Mouse (Mus musculus) midbrain, embryonic 10.5 days (tissue): Measurements from ENCODE around the gene Cadps. TPM values are rescaled to one million over a fixed set of nuclear protein-coding genes. Genes with fewer than 3 reads are reported as not detected.
A peak's percentile ranks its signal among the peaks of the same experiment; 100 is the strongest.

Source experiments
- DNase-seq: peaks from one replicate; pipeline ENCODE4 v3.0.0-alpha.2; 2017; ENCODE audit warnings: low spot score
- H3K27ac ChIP-seq: fragments of 300-500 bp; sonication (generic); replicated peaks from 2 replicates; pipeline ENCODE4 v1.5.1; 2016; ENCODE audit warnings: mild to moderate bottlenecking
- H3K27me3 ChIP-seq: fragments of 300-500 bp; sonication (generic); 2 replicates; pipeline ENCODE4 v1.6.1; 2016; ENCODE audit warnings: low read depth, mild to moderate bottlenecking; ENCODE audit not compliant: poor library complexity, severe bottlenecking
- H3K36me3 ChIP-seq: fragments of 300-500 bp; sonication (generic); 2 replicates; pipeline ENCODE4 v1.6.1; 2016; ENCODE audit warnings: mild to moderate bottlenecking, moderate library complexity
- H3K4me1 ChIP-seq: fragments of 300-500 bp; sonication (generic); 2 replicates; pipeline ENCODE4 v1.6.1; 2016
- H3K4me3 ChIP-seq: fragments of 300-500 bp; sonication (generic); 2 replicates; pipeline ENCODE4 v1.5.1; 2016; ENCODE audit warnings: mild to moderate bottlenecking, moderate library complexity
- H3K9me3 ChIP-seq: fragments of 300-500 bp; sonication (generic); replicated peaks from 2 replicates; pipeline ENCODE4 v1.6.1; 2016; ENCODE audit warnings: mild to moderate bottlenecking
- WGBS: fragments of 180-500 bp; shearing (Covaris S2); methylation state at CpG from one replicate; pipeline ENCODE4 v1.1.7; 2016; 5-methylcytosine and 5-hydroxymethylcytosine counted together
- polyA plus RNA-seq: library from polyadenylated mRNA; unstranded; fragments of >200 nt; fragmentation: Nextera tagmentation; extraction: Ambion mirVana; gene quantifications from 2 replicates; pipeline ENCODE4 v1.2.1, GENCODE M21; 2016

Cadps gene
- polyA plus RNA-seq, 1 experiment from 2014 or later, result 4.3 TPM

GRCm38 (mm10) chr14:12391167-12391566, 431.7 kb downstream of the Cadps start:
- Histone ChIP-seq H3K27me3 (peaks cover 98% of the 10 kb centered on the region), H3K4me3 (no peak overlapping the region), H3K4me1 (peaks cover 77% of the 10 kb centered on the region), H3K9me3 (no peaks in the 10 kb centered on the region), H3K36me3 (no peaks in the 10 kb centered on the region), H3K27ac (no peak overlapping the region)
- DNase-seq, result no peak
- WGBS, result 46% methylated on average over 7 of the region's 7 CpGs

GRCm38 (mm10) chr14:12388806-12389436, 434.0 kb downstream of the Cadps start:
- no peak overlapping the region for H3K27ac ChIP-seq
- peaks cover 99% of the 10 kb centered on the region for H3K27me3 ChIP-seq
- no peaks in the 10 kb centered on the region for H3K36me3 ChIP-seq
- WGBS, result 3% methylated on average over 14 of the region's 14 CpGs
- H3K9me3 ChIP-seq, result no peaks in the 10 kb centered on the region
- 0 out of 2 replicates have a peak overlapping the region, but pooled peaks have one; percentile 16 for H3K4me3 ChIP-seq
- peaks cover 66% of the 10 kb centered on the region for H3K4me1 ChIP-seq
- peak; percentile 65 for DNase-seq

GRCm38 (mm10) chr14:12388192-12388795, 434.6 kb downstream of the Cadps start:
- Histone ChIP-seq H3K27me3 (peaks cover 100% of the 10 kb centered on the region), H3K36me3 (no peaks in the 10 kb centered on the region), H3K4me3 (0 out of 2 replicates have a peak overlapping the region, but pooled peaks have one; percentile 16), H3K9me3 (no peaks in the 10 kb centered on the region), H3K27ac (no peak overlapping the region), H3K4me1 (peaks cover 60% of the 10 kb centered on the region)
- DNase-seq, result peak; percentile 65
- 15% methylated on average over 4 of the region's 4 CpGs for WGBS

- peaks cover 49% of the 10 kb centered on the region for H3K4me1 ChIP-seq
- no peak for DNase-seq
- peaks cover 100% of the 10 kb centered on the region for H3K27me3 ChIP-seq
- 59% methylated on average over 6 of the region's 6 CpGs for WGBS
- no peaks in the 10 kb centered on the region for H3K36me3 ChIP-seq
- H3K9me3 ChIP-seq, result no peaks in the 10 kb centered on the region
- H3K27ac ChIP-seq, result no peak overlapping the region
- H3K4me3 ChIP-seq, result no peak overlapping the region
Observed at GRCm38 (mm10) chr14:12387176-12387575, 435.7 kb downstream of the Cadps start.

GRCm38 (mm10) chr14:12377883-12378282, 445.0 kb downstream of the Cadps start:
- Histone ChIP-seq H3K4me3 (no peak overlapping the region), H3K36me3 (no peaks in the 10 kb centered on the region), H3K4me1 (peaks cover 5% of the 10 kb centered on the region; the same call in 1 of the 2 replicates), H3K27ac (no peak overlapping the region), H3K27me3 (peaks cover 99% of the 10 kb centered on the region), H3K9me3 (no peaks in the 10 kb centered on the region)
- no peak for DNase-seq
- 27% methylated on average over 9 of the region's 9 CpGs for WGBS

GRCm38 (mm10) chr14:12377289-12377688, 445.6 kb downstream of the Cadps start:
- no peak overlapping the region for H3K27ac ChIP-seq
- H3K36me3 ChIP-seq, result no peaks in the 10 kb centered on the region
- H3K4me3 ChIP-seq, result no peak overlapping the region
- WGBS, result 98% methylated on average over 2 of the region's 2 CpGs
- peaks cover 99% of the 10 kb centered on the region for H3K27me3 ChIP-seq
- no peak for DNase-seq
- H3K4me1 ChIP-seq, result peaks cover 5% of the 10 kb centered on the region; the same call in 1 of the 2 replicates
- H3K9me3 ChIP-seq, result no peaks in the 10 kb centered on the region

- Histone ChIP-seq H3K4me1 (peaks cover 5% of the 10 kb centered on the region; the same call in 1 of the 2 replicates), H3K27ac (no peak overlapping the region), H3K27me3 (peaks cover 99% of the 10 kb centered on the region), H3K9me3 (no peaks in the 10 kb centered on the region), H3K4me3 (no peak overlapping the region), H3K36me3 (no peaks in the 10 kb centered on the region)
- WGBS, result 68% methylated on average over 2 of the region's 2 CpGs
- no peak for DNase-seq
Observed at GRCm38 (mm10) chr14:12375451-12375850, 447.4 kb downstream of the Cadps start.

- Histone ChIP-seq H3K4me3 (no peak overlapping the region), H3K27me3 (peaks cover 100% of the 10 kb centered on the region), H3K9me3 (no peaks in the 10 kb centered on the region), H3K4me1 (peaks cover 36% of the 10 kb centered on the region), H3K36me3 (no peaks in the 10 kb centered on the region), H3K27ac (no peak overlapping the region)
- peak; percentile 34 for DNase-seq
- 5% methylated on average over 16 of the region's 16 CpGs for WGBS
Observed at GRCm38 (mm10) chr14:12350271-12350916, 472.5 kb downstream of the Cadps start.

GRCm38 (mm10) chr14:12349334-12350090, 473.4 kb downstream of the Cadps start:
- no peak overlapping the region for H3K4me3 ChIP-seq
- H3K4me1 ChIP-seq, result peaks cover 45% of the 10 kb centered on the region
- no peak overlapping the region for H3K27ac ChIP-seq
- H3K9me3 ChIP-seq, result no peaks in the 10 kb centered on the region
- 2% methylated on average over 15 of the region's 15 CpGs for WGBS
- no peaks in the 10 kb centered on the region for H3K36me3 ChIP-seq
- DNase-seq, result peak; percentile 35
- peaks cover 100% of the 10 kb centered on the region for H3K27me3 ChIP-seq

- WGBS, result 0% methylated on average over 2 of the region's 2 CpGs
- H3K27me3 ChIP-seq, result peaks cover 100% of the 10 kb centered on the region
- DNase-seq, result no peak
- peaks cover 48% of the 10 kb centered on the region for H3K4me1 ChIP-seq
- no peak within 1 kb of the TSS for H3K27ac ChIP-seq
- no peaks in the 10 kb centered on the region for H3K36me3 ChIP-seq
- no peaks in the 10 kb centered on the region for H3K9me3 ChIP-seq
- peak within 1 kb of the TSS; percentile 46 for H3K4me3 ChIP-seq
Observed at GRCm38 (mm10) chr14:12348089-12348488, 474.8 kb downstream of the Cadps start, which contains the start of gene Fezf2. Fezf2 (minus strand) TSS chr14:12348189.

- peak; percentile 61 for DNase-seq
- Histone ChIP-seq H3K9me3 (no peaks in the 10 kb centered on the region), H3K27me3 (peaks cover 100% of the 10 kb centered on the region), H3K4me3 (peak overlapping the region; percentile 46), H3K27ac (no peak overlapping the region), H3K36me3 (no peaks in the 10 kb centered on the region), H3K4me1 (peaks cover 48% of the 10 kb centered on the region)
- WGBS, result under 1% methylated on average over 26 of the region's 26 CpGs
Observed at GRCm38 (mm10) chr14:12346865-12347600, 475.8 kb downstream of the Cadps start.
